Mouse (Mus musculus) mesoderm, embryonic 11.5 days (tissue): ENCODE measurements around the gene Vmn2r70.

Experiments used
- DNase-seq: peaks from one replicate; pipeline ENCODE4 v3.0.0-alpha.2; 2012; ENCODE audit warnings: low read depth, low spot score

Vmn2r70 gene

DNA sequence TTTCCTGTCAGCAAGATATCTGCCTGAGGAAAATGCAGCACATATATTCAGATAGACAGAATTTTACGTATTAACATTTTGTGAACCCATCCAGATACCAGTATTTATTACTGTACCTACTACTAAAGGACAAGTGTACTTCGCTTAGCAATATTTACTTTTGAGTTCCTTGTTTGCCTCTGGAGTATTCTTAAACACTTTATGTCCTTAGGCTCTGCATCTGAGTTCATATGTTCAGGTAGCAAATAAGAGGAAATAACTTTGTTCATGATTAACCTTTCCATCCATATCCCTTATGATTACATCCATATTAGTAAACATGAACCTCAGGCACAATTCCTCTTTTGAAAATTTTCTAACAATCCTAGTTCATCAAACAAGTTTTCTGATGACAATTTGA lies at the start of gene Vmn2r70:
TSS of gene Vmn2r70 (minus strand) at position 101 of the 400 bp plus-strand sequence.
- DNase-seq, result no peak

DNA sequence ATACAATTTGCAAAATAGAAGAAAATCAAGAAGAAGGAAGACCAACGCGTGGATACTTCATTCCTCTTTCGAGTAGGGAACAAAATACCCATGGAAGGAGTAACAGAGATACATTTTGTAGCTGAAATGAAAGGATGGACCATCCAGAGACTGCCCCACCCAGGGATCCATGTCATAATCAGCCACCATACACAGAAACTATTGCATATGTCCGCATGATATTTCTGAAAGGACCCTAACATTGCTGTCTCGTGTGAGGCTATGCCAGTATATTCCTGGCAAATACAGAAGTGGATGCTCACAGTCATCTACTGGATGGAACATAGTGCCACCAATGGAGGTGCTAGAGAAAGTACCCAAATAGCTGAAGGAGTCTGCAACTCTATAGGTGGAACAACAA lies 6.2 kb downstream of the Vmn2r70 start, which contains the start of gene Vmn2r71:
TSS of gene Vmn2r71 (plus strand) at position 301 of the 400 bp plus-strand sequence.
- DNase-seq, result no peak

DNA sequence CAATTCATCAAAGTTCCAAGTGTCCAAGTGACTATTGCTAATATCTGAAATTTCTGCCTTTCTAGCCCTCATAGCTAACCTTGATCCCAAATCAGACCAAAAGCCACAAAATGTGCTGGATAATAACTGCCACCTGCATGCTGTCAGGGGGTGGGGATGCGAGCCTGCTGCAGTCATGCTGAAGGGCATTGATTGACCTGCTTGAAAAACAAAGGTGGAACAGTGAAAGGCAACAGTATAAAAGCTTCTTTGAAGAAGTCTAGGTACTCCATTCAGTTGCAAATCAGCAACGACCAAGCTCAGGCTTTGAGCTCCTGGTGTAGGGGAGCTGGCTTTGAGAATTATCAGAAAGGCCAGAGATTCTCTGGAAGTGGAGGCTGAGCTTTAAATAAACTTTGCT lies 25.9 kb downstream of the Vmn2r70 start:
- DNase-seq, result no peak

DNA sequence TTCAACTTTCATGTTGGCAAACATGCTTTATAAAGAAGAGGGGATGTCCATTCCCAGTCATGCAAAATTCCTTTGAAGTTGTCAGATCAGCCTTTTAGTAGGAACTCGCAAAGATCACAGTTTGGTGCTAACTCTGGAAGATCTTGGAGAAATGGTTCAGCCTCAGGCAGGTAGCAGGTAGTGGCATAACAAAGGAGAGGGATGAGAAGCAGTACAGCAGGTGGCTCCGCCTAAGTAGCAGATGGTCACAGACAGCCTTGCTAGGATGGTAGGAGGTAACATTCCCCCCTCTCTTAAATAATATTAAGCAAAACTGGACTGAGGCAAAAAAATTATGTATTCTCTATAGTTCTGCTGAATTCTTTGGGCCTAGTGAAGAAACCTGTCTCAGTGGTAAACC lies 26.9 kb downstream of the Vmn2r70 start:
- DNase-seq, result no peak
